In genomic region chr15:78548711-78549110, GRCm38 (mm10) we compare ENCODE assay signal across 28 mouse cellular contexts. TPM values are rescaled to one million over a fixed set of nuclear protein-coding genes. Genes with fewer than 3 reads are reported as not detected.
DNase-seq lines count a peak whose midpoint lies in the region; ATAC-seq and TF ChIP-seq lines count a peak whose summit lies in the region.
"Had no signal": no experiment of that assay in that cellular context is flagged by ENCODE, and none has a peak within 500 bp of the region (broad histone marks: within the 10 kb centered on the region; RNA-seq: fewer than 3 reads in every experiment).

No protein-coding gene starts in this region.

- H3K4me2 ChIP-seq in midbrain, embryonic 15.5 days, result no peak overlapping the region
- H3K4me2 ChIP-seq in midbrain, embryonic 13.5 days (replicated peaks), result no peak overlapping the region
- H3K4me2 ChIP-seq: embryonic facial prominence, embryonic 12.5 days; embryonic facial prominence, embryonic 15.5 days; heart, embryonic 12.5 days; heart, embryonic 15.5 days; hindbrain, embryonic 13.5 days had no signal

- no peak for DNase-seq in layer of hippocampus, adult 2 months (ENCODE audit: low spot score in 2 of 2)
- DNase-seq in layer of hippocampus, adult 9-10 months (ENCODE audit: low spot score), result no peak
- no peak for DNase-seq in neural tube, embryonic 10.5 days (ENCODE audit: extremely low spot score, low spot score)
- DNase-seq: cerebellum, adult 11 months; cerebellum, adult 2 months; cerebellum, postnatal 25 days; forebrain, postnatal 0 days; gastrocnemius, postnatal 10 days; gastrocnemius, postnatal 36 days; heart, adult 2 months; heart, postnatal 10 days; heart, postnatal 36 days had no signal

- peaks cover 12% of the 10 kb centered on the region; the same call in 1 of the 2 replicates for H3K9me3 ChIP-seq in midbrain, embryonic 15.5 days
- peaks cover 13% of the 10 kb centered on the region; the same call in 1 of the 2 replicates for H3K9me3 ChIP-seq in midbrain, embryonic 13.5 days
- H3K9me3 ChIP-seq: embryonic facial prominence, embryonic 15.5 days; heart, embryonic 15.5 days had no signal

- ATAC-seq in midbrain, embryonic 15.5 days (replicated peaks), result no peak
- no peak for ATAC-seq in midbrain, embryonic 13.5 days
- ATAC-seq: activated CD4-positive, CD25-positive, alpha-beta regulatory T cell, adult 4 months; CD4-positive, CD25-positive, alpha-beta regulatory T cell, adult 4 months; forebrain, embryonic 14.5 days; forebrain, postnatal 0 days had no signal

- H3K27me3 ChIP-seq in midbrain, embryonic 15.5 days (replicated peaks), result 0 out of 2 replicates have a peak, but pooled peaks cover 1% of the 10 kb centered on the region
- H3K27me3 ChIP-seq in midbrain, embryonic 13.5 days, result no peaks in the 10 kb centered on the region

- no peaks in the 10 kb centered on the region for H3K36me3 ChIP-seq in midbrain, embryonic 15.5 days (replicated peaks)
- no peaks in the 10 kb centered on the region for H3K36me3 ChIP-seq in midbrain, embryonic 13.5 days
- H3K36me3 ChIP-seq: embryonic facial prominence, embryonic 12.5 days; embryonic facial prominence, embryonic 15.5 days; heart, embryonic 12.5 days; heart, embryonic 15.5 days; hindbrain, embryonic 10.5 days; hindbrain, embryonic 13.5 days had no signal

- no peak overlapping the region for H3K9ac ChIP-seq in midbrain, embryonic 15.5 days
- no peak overlapping the region for H3K9ac ChIP-seq in midbrain, embryonic 13.5 days (replicated peaks)
- H3K9ac ChIP-seq: embryonic facial prominence, embryonic 12.5 days; embryonic facial prominence, embryonic 15.5 days; forebrain, postnatal 0 days; heart, embryonic 15.5 days had no signal

- peaks cover 14% of the 10 kb centered on the region for H3K4me1 ChIP-seq in midbrain, embryonic 15.5 days
- peaks cover 23% of the 10 kb centered on the region for H3K4me1 ChIP-seq in midbrain, embryonic 13.5 days (replicated peaks)
- H3K4me1 ChIP-seq in olfactory bulb, adult 2 months (ENCODE audit: control insufficient read depth, insufficient read depth, low read length), result peaks cover 40% of the 10 kb centered on the region
- H3K4me1 ChIP-seq: embryonic facial prominence, embryonic 12.5 days had no signal

- peak overlapping the region; percentile 70; the same call in 1 of the 2 replicates for H3K27ac ChIP-seq in layer of hippocampus, adult 2 months
- H3K27ac ChIP-seq in midbrain, embryonic 15.5 days, result peak overlapping the region; percentile 20; the same call in 1 of the 2 replicates
- no peak overlapping the region for H3K27ac ChIP-seq in midbrain, embryonic 13.5 days
- peak overlapping the region; percentile 80 for H3K27ac ChIP-seq in olfactory bulb, adult 2 months (ENCODE audit: insufficient read depth, low read depth, low read length)
- H3K27ac ChIP-seq: embryonic facial prominence, embryonic 12.5 days; embryonic facial prominence, embryonic 15.5 days; heart, adult 2 months; heart, embryonic 15.5 days; hindbrain, embryonic 13.5 days had no signal

- TF ChIP-seq CTCF in layer of hippocampus, adult 2 months (conservative IDR thresholded peaks at IDR 0.05), result no peak
- TF ChIP-seq CTCF in olfactory bulb, adult 2 months (IDR thresholded peaks at IDR 0.05; ENCODE audit: insufficient read depth, low read depth, low read length), result no peak

- TF ChIP-seq POLR2A in olfactory bulb, adult 2 months (IDR thresholded peaks at IDR 0.05; ENCODE audit: insufficient read depth, low read depth, low read length), result no peak

- no peak overlapping the region for H3K4me3 ChIP-seq in layer of hippocampus, adult 2 months
- no peak overlapping the region for H3K4me3 ChIP-seq in midbrain, embryonic 15.5 days
- no peak overlapping the region for H3K4me3 ChIP-seq in midbrain, embryonic 13.5 days (replicated peaks)
- no peak overlapping the region for H3K4me3 ChIP-seq in olfactory bulb, adult 2 months (ENCODE audit: insufficient read depth, low read depth, low read length)
- H3K4me3 ChIP-seq: embryonic facial prominence, embryonic 12.5 days; embryonic facial prominence, embryonic 15.5 days; heart, adult 2 months; heart, embryonic 12.5 days; heart, embryonic 15.5 days; hindbrain, embryonic 10.5 days; hindbrain, embryonic 13.5 days had no signal

- 72% methylated on average over 8 of the region's 8 CpGs for WGBS in midbrain, embryonic 15.5 days
- WGBS in midbrain, embryonic 13.5 days, result 71% methylated on average over 8 of the region's 8 CpGs
- WGBS in olfactory bulb, adult 2 months, result 36% methylated on average over 8 of the region's 8 CpGs

RNA-seq across cellular contexts. Expression of gene Sstr3, which starts 4.2 kb away (rescaled TPM):
- 10 to 100 TPM; 25.2 to 25.8 TPM for total RNA-seq in layer of hippocampus, adult 2 months (2021)
- 0.31 and 0.56 TPM in 2 replicates for polyA plus RNA-seq in midbrain, embryonic 15.5 days (2015; fragmentation: Nextera tagmentation; extraction: Ambion mirVana)
- polyA plus RNA-seq in midbrain, embryonic 13.5 days (2015; fragmentation: Nextera tagmentation; extraction: Ambion mirVana), result 0.15 and 0.26 TPM in 2 replicates
- polyA plus RNA-seq in olfactory bulb, adult 2 months (2012; ENCODE audit: insufficient read depth, insufficient read length, low replicate concordance, missing spikeins), result not detected in 2 replicates
- total RNA-seq: common myeloid progenitor, adult 5-6 weeks; gastrocnemius, postnatal 36 days; granulocyte monocyte progenitor cell, adult 5-6 weeks; heart, adult 2 months; heart, postnatal 36 days had no signal
- polyA plus RNA-seq: activated CD4-positive, CD25-positive, alpha-beta regulatory T cell, adult 4 months; C2C12; CD4-positive, CD25-positive, alpha-beta regulatory T cell, adult 4 months; embryonic facial prominence, embryonic 12.5 days; embryonic facial prominence, embryonic 15.5 days; forebrain, embryonic 11.5 days; heart, adult 2 months had no signal

RNA-seq across cellular contexts. Expression of gene C1qtnf6, which starts 17.5 kb away (rescaled TPM):
- 1 to 10 TPM; 4.5 to 5.2 TPM for total RNA-seq in layer of hippocampus, adult 2 months (2021)
- 6.6 and 7.5 TPM in 2 replicates for polyA plus RNA-seq in midbrain, embryonic 15.5 days (2015; fragmentation: Nextera tagmentation; extraction: Ambion mirVana)
- 4.8 and 5.6 TPM in 2 replicates for polyA plus RNA-seq in midbrain, embryonic 13.5 days (2015; fragmentation: Nextera tagmentation; extraction: Ambion mirVana)
- not detected in 2 replicates for polyA plus RNA-seq in olfactory bulb, adult 2 months (2012; ENCODE audit: insufficient read depth, insufficient read length, low replicate concordance, missing spikeins)

RNA-seq across cellular contexts. Expression of gene Rac2, which starts 23.9 kb away (rescaled TPM):
- 1 to 10 TPM; 2.2 to 3.7 TPM for total RNA-seq in layer of hippocampus, adult 2 months (2021)
- polyA plus RNA-seq in midbrain, embryonic 15.5 days (2015; fragmentation: Nextera tagmentation; extraction: Ambion mirVana), result 7.4 and 8.4 TPM in 2 replicates
- 3.2 and 5.6 TPM in 2 replicates for polyA plus RNA-seq in midbrain, embryonic 13.5 days (2015; fragmentation: Nextera tagmentation; extraction: Ambion mirVana)
- 2,065 TPM in 1 of 2 replicates, not detected in the other for polyA plus RNA-seq in olfactory bulb, adult 2 months (2012; ENCODE audit: insufficient read depth, insufficient read length, low replicate concordance, missing spikeins)
- polyA plus RNA-seq: C2C12 had no signal

RNA-seq across cellular contexts. Expression of gene Cyth4, which starts 48.1 kb away (rescaled TPM):
- 10 to 100 TPM; 24.7 to 25.2 TPM for total RNA-seq in layer of hippocampus, adult 2 months (2021)
- 5.6 and 6.4 TPM in 2 replicates for polyA plus RNA-seq in midbrain, embryonic 15.5 days (2015; fragmentation: Nextera tagmentation; extraction: Ambion mirVana)
- polyA plus RNA-seq in midbrain, embryonic 13.5 days (2015; fragmentation: Nextera tagmentation; extraction: Ambion mirVana), result 3.7 and 5.8 TPM in 2 replicates
- polyA plus RNA-seq in olfactory bulb, adult 2 months (2012; ENCODE audit: insufficient read depth, insufficient read length, low replicate concordance, missing spikeins), result not detected in 2 replicates

RNA-seq across cellular contexts. Expression of gene Il2rb, which starts 53.6 kb away (rescaled TPM):
- under 1 TPM in 1 of 2 experiments, not detected in 1; 0.20 TPM for total RNA-seq in layer of hippocampus, adult 2 months (2021)
- polyA plus RNA-seq in midbrain, embryonic 15.5 days (2015; fragmentation: Nextera tagmentation; extraction: Ambion mirVana), result 0.05 TPM in 1 of 2 replicates, not detected in the other
- not detected in 2 replicates for polyA plus RNA-seq in midbrain, embryonic 13.5 days (2015; fragmentation: Nextera tagmentation; extraction: Ambion mirVana)
- polyA plus RNA-seq in olfactory bulb, adult 2 months (2012; ENCODE audit: insufficient read depth, insufficient read length, low replicate concordance, missing spikeins), result not detected in 2 replicates
- total RNA-seq: gastrocnemius, postnatal 36 days; granulocyte monocyte progenitor cell, adult 5-6 weeks had no signal
- polyA plus RNA-seq: forebrain, embryonic 11.5 days; forebrain, embryonic 14.5 days; heart, embryonic 12.5 days; hindbrain, embryonic 10.5 days had no signal

Comparison
In these comparisons a context has a peak if more than half of its experiments do, and no peak if none do; other contexts are left out.
1. RNA of gene Rac2, which starts 23.9 kb away (polyA plus RNA-seq): 2,065 TPM in olfactory bulb, adult 2 months; 7.4 to 8.4 TPM in midbrain, embryonic 15.5 days and 3.2 to 5.6 TPM in midbrain, embryonic 13.5 days; every median in the first group is over 10 times any median in the second.